Mouse (Mus musculus) midbrain, postnatal 0 days (tissue): ENCODE data around the gene Gpx4. TPM values are rescaled to one million over a fixed set of nuclear protein-coding genes. Genes with fewer than 3 reads are reported as not detected.
A peak's percentile ranks its signal among the peaks of the same experiment; 100 is the strongest.

Source experiments
- ATAC-seq: fragments of 200-750 bp; cut with Nextera tagmentation; 2 replicates; pipeline ENCODE4 v1.8.0; 2017; ENCODE audit warnings: moderate number of reproducible peaks, mild to moderate bottlenecking, moderate TSS enrichment, moderate library complexity; ENCODE audit not compliant: low FRiP score
- DNase-seq: peaks from one replicate; pipeline ENCODE4 v3.0.0-alpha.2; 2015; ENCODE audit warnings: low spot score
- H3K27ac ChIP-seq: fragments of 300-500 bp; sonication (generic); 2 replicates; pipeline ENCODE4 v1.5.1; 2014; ENCODE audit warnings: low read depth, mild to moderate bottlenecking, low read length, mixed read lengths
- H3K27me3 ChIP-seq: fragments of 300-500 bp; sonication (generic); 2 replicates; pipeline ENCODE4 v1.6.1; 2014; ENCODE audit warnings: low read length, control low read depth, mixed read lengths; ENCODE audit not compliant: insufficient read depth
- H3K36me3 ChIP-seq: fragments of 300-500 bp; sonication (generic); 2 replicates; pipeline ENCODE4 v1.6.1; 2014; ENCODE audit warnings: low read length, control low read depth, mixed read lengths; ENCODE audit not compliant: insufficient read depth
- H3K4me1 ChIP-seq: fragments of 300-500 bp; sonication (generic); 2 replicates; pipeline ENCODE4 v1.6.1; 2014; ENCODE audit warnings: mild to moderate bottlenecking, control low read depth, antibody characterized with exemption, low read length, mixed read lengths; ENCODE audit not compliant: insufficient read depth
- H3K4me2 ChIP-seq: fragments of 300-500 bp; sonication (generic); 2 replicates; pipeline ENCODE4 v1.6.1; 2014; ENCODE audit warnings: low read depth, mild to moderate bottlenecking, low read length, mixed read lengths; ENCODE audit not compliant: poor library complexity, severe bottlenecking
- H3K4me3 ChIP-seq: fragments of 300-500 bp; sonication (generic); 2 replicates; pipeline ENCODE4 v1.5.1; 2014; ENCODE audit warnings: low read depth, mild to moderate bottlenecking, low read length, moderate library complexity
- H3K9ac ChIP-seq: fragments of 300-500 bp; sonication (generic); replicated peaks from 2 replicates; pipeline ENCODE4 v1.6.1; 2014; ENCODE audit warnings: mild to moderate bottlenecking, low read length, moderate library complexity, mixed read lengths; ENCODE audit not compliant: poor library complexity, severe bottlenecking
- H3K9me3 ChIP-seq: fragments of 300-500 bp; sonication (generic); 2 replicates; pipeline ENCODE4 v1.6.1; 2016; ENCODE audit warnings: low read length, control low read depth
- CTCF ChIP-seq: IDR thresholded peaks from 2 replicates; pipeline ENCODE4 v1.5.1; 2016; ENCODE audit warnings: antibody characterized with exemption, mild to moderate bottlenecking
- WGBS: fragments of 180-500 bp; shearing (Covaris S2); extraction: QIAGEN DNeasy Blood & Tissue Kit; methylation state at CpG from one replicate; pipeline ENCODE4 v1.1.7; 2014; 5-methylcytosine and 5-hydroxymethylcytosine counted together
- polyA plus RNA-seq: library from polyadenylated mRNA; unstranded; fragments of >200 nt; fragmentation: Nextera tagmentation; extraction: Ambion mirVana; gene quantifications from 2 replicates; pipeline ENCODE4 v1.2.1, GENCODE M21; 2015
- total RNA-seq: library from RNA; depleted of rRNA; stranded (reverse); fragments of >200 nt; gene quantifications from 2 replicates; pipeline ENCODE4 v1.2.3, GENCODE M21; 2014

The Gpx4 gene
- total and polyA plus RNA-seq, 2 experiments from 2014 or later: 350 to 635 TPM

DNA sequence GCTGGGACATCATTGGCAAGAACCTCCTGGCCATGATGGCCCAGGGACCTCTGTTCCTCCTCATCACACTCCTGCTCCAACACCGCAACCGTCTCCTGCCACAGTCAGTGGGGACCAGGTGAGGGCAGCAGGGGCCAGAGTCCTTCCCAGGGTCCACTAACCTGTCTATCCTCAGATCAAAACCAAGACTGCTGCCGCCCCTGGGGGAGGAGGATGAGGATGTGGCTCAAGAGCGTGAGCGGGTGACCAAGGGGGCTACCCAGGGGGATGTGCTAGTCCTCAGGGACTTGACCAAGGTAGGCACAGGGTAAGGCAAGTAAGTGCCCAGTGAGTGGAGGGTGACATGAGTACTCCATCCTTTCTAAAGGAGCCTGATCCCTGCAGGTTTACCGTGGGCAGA, 35.2 kb upstream of the Gpx4 start:
- DNase-seq (no peak), ATAC-seq (no peak)
- no peak for TF ChIP-seq CTCF
- Histone ChIP-seq H3K4me1 (no peaks in the 10 kb centered on the region), H3K36me3 (peaks cover 11% of the 10 kb centered on the region; the same call in 1 of the 2 replicates), H3K27me3 (peaks cover 21% of the 10 kb centered on the region), H3K9me3 (peaks cover 16% of the 10 kb centered on the region), H3K4me2 (no peak overlapping the region), H3K27ac (no peak overlapping the region), H3K9ac (no peak overlapping the region), H3K4me3 (no peak overlapping the region)
- WGBS: 88% methylated on average over 6 of the region's 6 CpGs

DNA sequence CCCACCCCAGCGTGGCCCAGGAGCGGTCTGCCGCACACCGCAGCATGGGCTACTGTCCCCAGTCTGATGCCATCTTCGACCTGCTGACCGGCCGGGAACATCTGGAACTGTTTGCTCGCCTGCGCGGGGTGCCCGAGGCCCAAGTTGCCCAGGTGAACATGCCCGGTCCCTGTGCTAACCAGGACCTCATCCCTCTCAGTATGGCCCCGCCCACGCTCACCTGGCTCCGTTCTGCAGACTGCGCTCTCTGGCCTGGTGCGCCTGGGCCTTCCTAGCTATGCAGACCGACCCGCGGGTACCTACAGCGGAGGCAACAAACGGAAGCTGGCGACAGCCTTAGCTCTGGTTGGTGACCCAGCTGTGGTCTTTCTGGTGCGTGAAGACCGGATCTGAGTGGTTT, 33.4 kb upstream of the Gpx4 start:
- Histone ChIP-seq H3K9ac (no peak overlapping the region), H3K4me1 (no peaks in the 10 kb centered on the region), H3K4me3 (no peak overlapping the region), H3K27ac (no peak overlapping the region), H3K9me3 (peaks cover 16% of the 10 kb centered on the region), H3K4me2 (no peak overlapping the region), H3K27me3 (peaks cover 21% of the 10 kb centered on the region), H3K36me3 (peaks cover 11% of the 10 kb centered on the region; the same call in 1 of the 2 replicates)
- 39% methylated on average over 25 of the region's 25 CpGs for WGBS
- TF ChIP-seq CTCF: no peak
- DNase-seq: no peak
- no peak for ATAC-seq

DNA sequence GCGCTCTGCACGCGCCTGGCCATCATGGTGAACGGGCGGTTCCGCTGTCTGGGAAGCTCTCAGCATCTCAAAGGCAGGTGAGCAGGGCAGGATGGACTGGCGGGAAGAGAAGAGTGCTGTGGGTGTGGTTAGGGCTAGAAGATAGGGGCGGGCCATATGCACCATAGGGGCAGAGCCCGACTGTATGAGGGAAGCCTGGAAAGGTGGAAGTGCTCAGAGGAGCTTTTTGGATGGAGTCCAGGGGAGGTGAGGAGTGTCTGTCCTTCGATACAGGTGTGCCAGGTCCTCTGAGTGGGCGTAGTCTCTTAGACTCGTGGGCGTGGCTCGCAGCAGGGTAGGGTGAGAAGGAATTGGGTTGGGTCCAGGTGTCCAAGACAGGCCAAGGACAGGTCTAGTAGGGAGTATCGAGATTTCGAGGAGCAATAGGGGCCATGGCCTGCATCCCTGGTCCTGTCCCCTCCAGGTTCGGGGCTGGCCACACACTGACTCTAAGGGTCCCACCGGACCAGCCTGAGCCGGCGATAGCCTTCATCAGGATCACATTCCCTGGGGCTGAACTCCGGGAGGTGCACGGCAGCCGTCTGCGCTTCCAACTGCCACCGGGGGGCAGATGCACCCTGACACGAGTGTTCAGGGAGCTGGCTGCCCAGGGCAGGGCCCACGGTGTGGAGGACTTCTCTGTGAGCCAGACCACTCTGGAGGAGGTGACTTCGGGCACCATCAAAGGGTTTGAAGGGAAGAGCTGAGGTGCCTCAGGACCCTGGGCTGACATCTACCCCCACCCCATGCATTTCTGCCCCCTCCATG, 32.3 kb upstream of the Gpx4 start:
- DNase-seq: no peak
- Histone ChIP-seq H3K27me3 (peaks cover 24% of the 10 kb centered on the region), H3K9me3 (peaks cover 16% of the 10 kb centered on the region), H3K4me3 (no peak overlapping the region), H3K9ac (no peak overlapping the region), H3K4me2 (no peak overlapping the region), H3K4me1 (no peaks in the 10 kb centered on the region), H3K36me3 (peaks cover 7% of the 10 kb centered on the region; the same call in 1 of the 2 replicates), H3K27ac (no peak overlapping the region)
- 31% methylated on average over 28 of the region's 28 CpGs for WGBS
- no peak for ATAC-seq
- 0 out of 2 replicates have a peak, but pooled peaks have one; percentile 8 for TF ChIP-seq CTCF

DNA sequence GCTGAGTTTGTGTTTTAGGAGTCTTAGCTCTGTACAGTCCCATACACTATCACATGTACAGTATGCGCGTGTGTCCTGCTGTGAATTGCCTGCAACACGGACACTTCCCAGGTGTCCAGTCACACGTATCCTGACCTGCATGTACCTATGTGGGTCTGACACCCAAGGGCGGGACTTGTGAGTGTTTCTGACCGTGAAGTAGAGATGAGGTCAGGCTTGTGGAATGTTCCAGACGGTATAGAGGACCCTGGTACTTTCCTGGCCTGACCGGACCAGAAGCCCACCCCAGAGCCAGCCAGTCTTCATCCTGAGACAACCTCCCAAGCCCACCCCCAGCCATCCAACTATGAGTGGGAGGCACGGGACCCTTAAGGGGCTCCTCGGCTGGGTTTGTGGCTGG, 31.4 kb upstream of the Gpx4 start:
- no peak overlapping the region for H3K27ac ChIP-seq
- peaks cover 7% of the 10 kb centered on the region; the same call in 1 of the 2 replicates for H3K36me3 ChIP-seq
- peaks cover 12% of the 10 kb centered on the region for H3K9me3 ChIP-seq
- WGBS: 85% methylated on average over 10 of the region's 10 CpGs
- H3K27me3 ChIP-seq: peaks cover 27% of the 10 kb centered on the region
- no peak for TF ChIP-seq CTCF
- no peak for ATAC-seq
- no peak for DNase-seq
- H3K4me2 ChIP-seq: no peak overlapping the region
- no peak overlapping the region for H3K9ac ChIP-seq
- no peaks in the 10 kb centered on the region for H3K4me1 ChIP-seq
- H3K4me3 ChIP-seq: no peak overlapping the region

DNA sequence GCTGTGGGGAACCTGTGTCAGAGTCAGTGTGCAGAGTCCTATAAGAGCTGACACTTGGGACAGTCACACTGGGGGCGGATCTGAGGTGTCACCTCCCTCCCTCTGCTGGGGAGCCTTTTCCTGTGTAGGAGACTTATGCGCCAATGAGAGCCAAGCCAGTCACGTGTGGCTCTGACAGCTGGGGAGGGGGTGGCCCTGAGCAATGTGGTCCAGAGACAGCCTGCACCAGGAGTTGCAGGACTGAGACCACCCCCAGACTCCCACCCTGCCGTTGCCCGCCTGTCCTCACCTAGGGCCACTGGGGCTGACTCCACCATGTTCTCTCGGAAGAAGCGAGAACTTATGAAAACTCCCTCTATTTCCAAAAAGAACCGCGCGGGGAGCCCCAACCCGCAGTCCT, 30.5 kb upstream of the Gpx4 start, which contains the start of gene Arhgap45:
Arhgap45 (plus strand) TSS at position 143 of the 400 bp plus-strand sequence.
- 0 out of 2 replicates have a peak, but pooled peaks cover 5% of the 10 kb centered on the region for H3K9me3 ChIP-seq
- no peak within 1 kb of the TSS for H3K9ac ChIP-seq
- H3K36me3 ChIP-seq: peaks cover 7% of the 10 kb centered on the region; the same call in 1 of the 2 replicates
- WGBS: 69% methylated on average over 11 of the region's 11 CpGs
- H3K27me3 ChIP-seq: peaks cover 27% of the 10 kb centered on the region
- no peak within 1 kb of the TSS for H3K4me3 ChIP-seq
- DNase-seq: no peak
- H3K27ac ChIP-seq: no peak within 1 kb of the TSS
- no peaks in the 10 kb centered on the region for H3K4me1 ChIP-seq
- no peak within 1 kb of the TSS for H3K4me2 ChIP-seq
- TF ChIP-seq CTCF: no peak
- ATAC-seq: no peak

DNA sequence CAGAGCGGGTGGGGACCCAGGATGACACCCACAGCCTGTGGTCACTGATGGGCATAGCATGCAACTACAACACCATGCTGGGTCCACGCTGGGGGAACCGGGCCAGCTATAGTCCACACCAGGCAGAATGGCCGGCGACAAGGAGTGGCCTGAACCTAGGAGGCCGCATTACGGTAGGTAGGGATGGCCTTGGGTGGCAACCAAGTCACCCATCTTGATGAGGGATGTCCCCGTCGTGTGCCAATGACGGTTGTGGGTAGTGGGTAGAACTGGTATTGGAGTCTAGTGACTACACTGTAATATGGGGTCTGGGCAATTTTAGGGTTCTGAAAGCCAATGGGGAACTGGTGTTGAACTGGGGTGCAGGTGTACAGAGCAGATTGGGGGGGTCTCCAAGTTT, 30.0 kb upstream of the Gpx4 start:
- no peak for DNase-seq
- 92% methylated on average over 10 of the region's 10 CpGs for WGBS
- TF ChIP-seq CTCF: no peak

More for the DNA sequence above, 30.0 kb upstream of the Gpx4 start:
- ATAC-seq: no peak
- H3K4me1 ChIP-seq: no peaks in the 10 kb centered on the region
- no peak overlapping the region for H3K27ac ChIP-seq
- 0 out of 2 replicates have a peak, but pooled peaks cover 1% of the 10 kb centered on the region for H3K9me3 ChIP-seq
- H3K4me3 ChIP-seq: no peak overlapping the region
- no peak overlapping the region for H3K9ac ChIP-seq
- H3K4me2 ChIP-seq: no peak overlapping the region
- H3K27me3 ChIP-seq: peaks cover 27% of the 10 kb centered on the region
- H3K36me3 ChIP-seq: 0 out of 2 replicates have a peak, but pooled peaks cover 3% of the 10 kb centered on the region
